Mouse (Mus musculus): Measurements from ENCODE around the gene Iqcn.

DNA sequence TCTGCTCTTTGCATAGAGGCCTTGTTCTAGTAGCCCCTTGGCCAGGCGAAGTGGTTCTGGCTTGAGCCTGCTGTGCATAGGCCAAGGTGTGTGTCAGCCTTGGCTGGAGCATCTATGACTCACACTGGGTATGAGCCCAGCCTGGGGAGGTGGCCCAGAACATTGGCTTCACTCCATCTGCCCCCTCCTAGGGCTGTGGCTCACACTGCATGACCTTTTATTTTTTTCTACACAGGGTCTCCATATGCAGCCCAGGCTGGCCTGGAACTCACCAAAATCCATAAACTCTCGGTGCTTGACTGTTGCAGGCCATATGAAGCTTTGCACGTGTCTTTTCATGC is 445 bp upstream of the Iqcn start:
- no peak for TF ChIP-seq CTCF (conservative IDR thresholded peaks at IDR 0.05; ENCODE audit: low read length)
- TF ChIP-seq POU5F1 (IDR thresholded peaks at IDR 0.05; ENCODE audit: borderline replicate concordance, low read length) = no peak
- no peak for TF ChIP-seq NANOG (IDR thresholded peaks at IDR 0.05; ENCODE audit: borderline replicate concordance, low read length)
